Mouse (Mus musculus): ENCODE results near the gene Dnah12.
"Not testable (repeated sequence)": the region's sequence is repeated elsewhere in the genome, so short reads cannot be mapped to it uniquely, and the experiment has no call there.

The Dnah12 gene

DNA sequence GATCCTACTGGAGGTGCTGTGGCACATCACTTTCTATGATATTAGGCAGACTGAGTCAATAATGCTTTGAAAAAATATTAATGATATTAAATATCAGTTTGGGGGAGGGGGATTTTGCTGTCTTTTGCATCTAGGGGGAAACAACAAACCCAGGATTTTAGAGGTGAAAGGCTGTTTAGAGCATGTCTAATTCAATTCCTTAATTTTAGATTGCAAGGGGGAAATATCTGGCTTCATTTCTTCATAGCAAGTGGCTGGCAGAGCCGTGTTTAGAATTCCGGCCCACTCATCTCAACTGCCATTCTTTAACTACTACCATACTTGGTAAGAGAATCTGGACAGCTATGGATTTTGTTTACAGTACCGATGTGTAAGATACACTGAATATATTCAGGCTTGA is at the start of gene Dnah12:
Gene Dnah12 (plus strand): TSS at position 301 of the 400 bp plus-strand sequence.
- no peak for DNase-seq

GRCm38 (mm10) chr14:26645989-26646650 is 47.0 kb upstream of the Dnah12 start:
- no peak for DNase-seq

GRCm38 (mm10) chr14:26647811-26648210 is 45.3 kb upstream of the Dnah12 start:
- DNase-seq = no peak

DNA sequence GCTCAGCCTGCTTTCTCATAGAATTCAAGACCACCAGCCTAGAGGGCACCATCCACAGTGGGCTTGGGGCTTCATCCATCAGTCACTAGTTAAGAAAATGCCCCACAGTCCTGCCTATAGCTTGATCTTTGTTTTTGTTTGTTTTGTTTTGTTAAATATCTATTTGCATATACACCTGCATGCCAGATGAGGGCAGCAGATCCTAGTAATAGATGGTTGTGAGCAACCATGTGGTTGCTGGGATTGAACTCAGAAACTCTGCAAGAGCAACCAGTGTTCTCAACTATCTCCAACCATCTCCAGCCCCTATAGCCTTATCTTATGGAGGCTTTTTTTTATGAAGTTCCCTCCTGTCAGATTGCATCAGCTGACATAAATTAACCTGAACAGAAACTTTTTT is 41.2 kb upstream of the Dnah12 start:
- DNase-seq = no peak

- DNase-seq = no peak
Measured at GRCm38 (mm10) chr14:26658178-26658577, 34.9 kb upstream of the Dnah12 start.

DNA sequence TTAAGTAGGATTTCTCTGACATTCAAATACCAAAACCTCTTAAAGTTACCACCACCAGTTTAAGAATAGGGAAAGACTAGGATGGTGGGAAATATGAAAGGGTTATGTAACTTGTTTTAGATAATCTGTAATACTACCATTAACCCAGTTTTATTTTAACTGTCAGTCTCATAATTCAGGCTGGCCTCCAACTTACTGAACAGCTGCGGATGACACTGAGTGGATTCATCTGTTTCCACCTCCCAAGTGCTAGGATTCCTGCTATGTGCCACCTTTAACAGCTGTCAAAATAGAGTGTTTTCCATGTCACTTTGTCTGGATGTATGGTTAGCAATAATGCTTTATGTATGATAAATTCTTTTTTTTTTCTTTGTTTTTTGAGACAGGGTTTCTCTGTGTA is 32.8 kb upstream of the Dnah12 start:
- no peak for DNase-seq

DNA sequence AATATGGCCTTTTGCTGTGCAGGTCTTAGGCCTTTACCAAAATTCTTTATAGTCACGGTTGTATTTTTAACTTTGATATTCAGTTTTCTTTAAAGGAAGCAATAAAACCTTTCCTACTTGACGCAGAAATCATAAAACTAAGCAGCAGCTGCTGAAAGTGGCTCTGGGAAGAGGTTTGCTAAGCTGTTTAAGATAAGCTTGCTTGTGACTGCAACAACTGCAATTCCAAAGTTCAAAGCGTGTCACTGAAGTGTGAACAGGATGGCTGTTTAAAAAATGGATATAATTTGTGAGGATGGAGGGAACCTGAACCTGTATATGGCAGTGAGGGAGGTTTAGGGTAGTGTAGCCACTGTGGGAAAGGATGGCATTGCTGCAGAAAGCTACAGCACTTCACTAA is 31.1 kb upstream of the Dnah12 start:
- no peak for DNase-seq

DNA sequence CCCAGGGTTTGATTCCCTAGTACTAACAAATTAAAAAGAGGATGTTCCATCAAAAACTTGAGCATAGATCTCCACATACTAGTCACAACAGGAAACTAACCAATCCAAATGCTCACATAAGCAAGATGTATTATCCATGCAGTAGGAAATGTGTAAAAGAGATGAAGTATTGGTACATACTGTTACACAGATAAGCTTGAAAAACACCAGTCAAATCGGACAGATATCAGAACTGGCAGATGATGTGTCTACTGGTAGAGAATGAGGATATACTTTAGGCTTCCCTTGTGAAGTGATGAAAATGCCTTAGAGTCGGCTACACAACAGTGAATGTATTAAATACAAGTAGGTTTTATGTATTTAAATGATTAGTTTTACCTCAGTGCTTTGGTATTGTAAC is 30.6 kb upstream of the Dnah12 start:
- no peak for DNase-seq

DNA sequence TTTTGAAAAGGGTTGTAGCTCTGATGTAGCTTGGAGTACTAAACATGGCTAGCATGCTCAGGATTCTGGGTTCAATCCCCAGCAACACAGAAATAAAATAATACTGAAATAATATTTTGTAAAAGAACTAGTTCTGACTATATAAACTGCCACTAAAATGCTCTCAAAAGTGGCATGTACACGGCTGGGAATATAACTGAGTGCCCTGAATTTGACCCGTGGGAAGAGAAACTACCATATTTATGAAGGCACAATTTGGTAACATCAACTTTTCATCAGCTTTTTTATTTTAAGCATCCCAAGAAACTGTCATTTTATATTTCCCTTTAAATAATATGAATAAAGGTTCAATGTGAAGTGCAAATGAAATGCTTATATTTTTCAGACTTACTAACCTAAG is 29.2 kb upstream of the Dnah12 start:
- DNase-seq = no peak

DNA sequence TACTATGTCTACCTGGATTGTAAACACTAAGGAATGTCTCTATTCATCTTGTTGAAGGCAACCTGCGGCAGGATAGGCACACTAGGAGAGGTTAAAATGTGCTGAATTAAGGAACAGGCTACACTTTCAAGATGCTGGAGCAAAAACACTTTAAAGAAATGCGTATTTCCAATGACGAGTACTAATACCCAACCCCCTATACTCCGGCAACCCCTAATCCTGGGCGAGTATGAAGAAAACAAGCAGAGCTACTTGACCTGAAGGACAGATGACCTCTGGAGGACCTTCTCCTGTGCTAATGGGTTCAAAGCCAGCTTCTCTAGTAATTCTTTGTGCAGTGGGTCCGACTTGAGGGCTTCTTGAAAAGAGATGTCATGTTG is 25.1 kb upstream of the Dnah12 start:
- no peak for DNase-seq

DNA sequence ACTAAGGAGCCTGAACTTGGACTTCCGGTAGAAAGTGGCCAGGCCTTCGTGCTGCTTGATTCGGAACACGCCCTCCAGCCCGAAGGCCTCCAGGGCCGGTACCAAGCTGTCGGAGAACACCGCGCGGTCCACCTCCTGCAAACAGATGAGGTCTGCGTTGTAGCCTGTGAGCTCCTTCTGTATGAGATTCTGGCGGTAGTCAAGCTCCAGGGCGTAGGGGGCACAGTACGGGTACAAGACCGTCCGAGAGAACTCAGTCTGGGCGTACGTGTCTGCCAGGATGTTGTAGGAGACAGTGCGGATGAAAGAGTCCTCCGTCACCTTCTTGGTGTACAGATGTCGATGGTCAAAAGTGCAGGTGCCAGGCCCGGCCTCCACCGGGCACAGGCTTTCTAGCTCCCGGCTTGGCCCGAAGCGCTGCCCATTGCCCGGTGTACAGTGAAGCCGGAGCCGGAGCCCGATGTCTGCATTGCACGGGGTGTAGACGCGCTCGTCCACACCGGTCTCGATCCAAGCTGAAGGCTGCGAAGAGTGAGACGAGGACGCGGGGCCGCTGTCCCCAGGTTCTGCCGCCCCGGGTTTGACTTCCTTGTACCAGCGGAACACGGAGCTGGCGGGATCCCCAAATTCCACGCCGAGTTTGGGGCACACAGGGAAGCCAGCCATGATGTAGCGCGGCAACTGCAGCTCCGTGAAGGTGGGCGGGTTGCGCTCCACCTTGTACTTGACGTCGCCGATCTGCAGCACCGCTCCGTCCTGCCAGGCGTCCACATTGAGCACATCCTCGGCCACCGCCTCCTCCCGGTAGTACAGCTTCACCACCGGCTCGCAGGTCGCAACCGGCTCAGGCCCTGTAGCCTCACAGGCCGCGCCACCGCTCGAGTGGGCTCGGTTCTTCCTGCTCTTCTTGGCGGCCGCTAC is 24.4 kb upstream of the Dnah12 start:
- peak; percentile 29 for DNase-seq

DNA sequence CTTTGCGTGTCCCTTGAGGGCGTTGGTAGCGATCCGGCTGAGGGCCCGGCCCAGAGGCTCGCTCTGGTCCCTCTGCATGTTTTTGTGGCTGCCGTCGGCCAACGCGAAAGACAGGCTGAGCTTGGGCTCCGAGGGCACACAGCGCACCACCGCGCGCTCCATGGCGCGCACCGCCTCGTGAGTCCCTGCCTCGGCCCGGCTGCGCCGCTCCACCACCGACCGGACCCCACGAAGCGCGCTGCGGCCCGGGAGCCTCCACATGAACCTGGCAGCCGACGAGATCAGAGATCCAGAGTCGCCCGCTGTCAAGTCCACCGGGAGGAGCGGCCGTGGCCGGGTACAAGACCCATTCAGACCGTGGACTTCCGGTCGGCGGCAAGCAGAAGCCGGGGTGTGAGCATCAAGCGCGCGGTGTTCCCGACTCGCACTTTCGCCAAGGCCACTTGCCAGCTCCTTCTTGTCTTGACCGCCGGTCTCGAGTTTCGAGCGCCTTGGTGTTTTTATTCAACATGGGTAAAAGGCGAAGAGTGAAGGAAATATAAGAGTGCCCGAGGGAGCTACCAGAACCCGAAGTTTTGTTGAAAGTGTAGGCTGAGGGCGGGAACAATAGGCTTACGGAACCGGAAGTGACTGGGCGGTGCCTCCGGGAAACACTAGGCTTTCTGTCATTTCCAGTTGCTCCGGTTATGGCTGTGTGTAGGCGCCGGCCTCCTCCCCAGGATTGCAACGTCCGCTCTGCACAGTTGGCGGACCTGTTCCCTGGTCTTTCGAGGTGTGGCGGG is 23.6 kb upstream of the Dnah12 start, which contains the start of gene Pde12:
Gene Pde12 (minus strand): TSS at position 592 of the 782 bp plus-strand sequence.
- DNase-seq = peak; percentile 95

GRCm38 (mm10) chr14:26670964-26671363 is 22.1 kb upstream of the Dnah12 start:
- no peak for DNase-seq

DNA sequence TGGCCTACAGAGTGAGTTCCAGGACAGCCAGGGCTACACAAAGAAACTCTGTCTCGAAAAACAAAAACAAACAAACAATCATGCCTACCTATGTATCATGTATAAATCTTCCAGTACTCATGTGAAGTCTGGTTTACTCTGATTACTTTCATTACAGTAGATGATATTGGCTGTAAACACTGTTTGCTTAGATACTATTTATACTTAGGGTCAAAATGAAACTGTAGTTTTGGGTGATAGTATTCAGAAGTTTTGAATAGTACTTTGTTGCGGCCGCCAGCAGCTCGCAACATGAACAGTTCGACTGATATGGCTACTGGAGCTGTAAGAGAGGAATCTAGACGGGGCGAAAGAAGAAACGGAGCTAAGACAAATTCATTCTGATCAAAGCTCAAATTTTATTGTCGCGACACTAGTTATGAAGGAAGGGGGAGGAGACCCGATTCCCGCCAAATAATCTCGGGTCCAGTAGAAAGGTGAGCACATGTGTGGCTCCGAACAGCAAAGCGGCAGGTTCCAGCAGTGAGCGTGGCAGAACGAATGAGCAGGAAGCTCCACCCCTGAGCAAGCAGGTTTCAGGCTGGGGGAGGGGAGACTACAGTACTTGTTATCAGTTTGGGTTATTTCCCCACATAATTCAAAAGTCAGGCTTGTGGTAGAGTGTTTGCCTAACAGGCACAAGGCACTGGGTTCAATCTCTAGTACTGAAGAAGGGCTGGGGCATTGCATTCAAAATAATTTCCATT is 21.0 kb upstream of the Dnah12 start:
- not testable (repeated sequence) for DNase-seq

DNA sequence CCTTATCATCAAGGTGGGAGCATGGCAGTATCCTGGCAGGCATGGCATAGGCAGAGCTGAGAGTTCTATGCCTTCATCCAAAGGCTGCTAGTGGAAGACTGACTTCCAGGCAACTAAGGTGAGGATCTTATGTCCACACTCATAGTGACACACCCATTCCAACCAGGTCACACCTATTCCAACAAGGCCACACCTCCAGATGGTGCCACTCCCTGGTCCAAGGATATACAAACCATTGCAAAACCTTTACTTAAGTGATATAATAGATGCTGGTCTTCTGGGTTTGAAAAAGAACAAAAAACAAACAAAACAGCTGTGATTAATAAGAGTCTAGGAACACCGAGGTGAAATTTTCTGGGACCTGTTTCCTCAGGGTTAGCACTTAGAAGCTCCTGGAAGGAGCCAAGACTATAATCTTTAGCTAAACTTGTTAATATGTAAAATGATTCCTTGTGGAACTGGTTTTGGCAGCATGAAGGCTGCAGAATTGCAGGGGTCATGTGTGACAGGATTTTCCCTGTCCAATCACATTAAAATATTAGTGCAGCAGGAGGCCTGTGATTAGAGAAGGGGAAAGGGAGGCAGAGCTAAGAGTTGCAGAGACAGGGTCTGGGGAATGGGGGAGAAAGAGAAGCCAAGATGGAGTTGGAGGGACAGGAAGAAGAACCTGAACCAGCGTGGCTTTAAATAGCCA is 18.5 kb upstream of the Dnah12 start:
- DNase-seq = not testable (repeated sequence)

GRCm38 (mm10) chr14:26675371-26675770 is 17.7 kb upstream of the Dnah12 start:
- peak; percentile 56 for DNase-seq

DNA sequence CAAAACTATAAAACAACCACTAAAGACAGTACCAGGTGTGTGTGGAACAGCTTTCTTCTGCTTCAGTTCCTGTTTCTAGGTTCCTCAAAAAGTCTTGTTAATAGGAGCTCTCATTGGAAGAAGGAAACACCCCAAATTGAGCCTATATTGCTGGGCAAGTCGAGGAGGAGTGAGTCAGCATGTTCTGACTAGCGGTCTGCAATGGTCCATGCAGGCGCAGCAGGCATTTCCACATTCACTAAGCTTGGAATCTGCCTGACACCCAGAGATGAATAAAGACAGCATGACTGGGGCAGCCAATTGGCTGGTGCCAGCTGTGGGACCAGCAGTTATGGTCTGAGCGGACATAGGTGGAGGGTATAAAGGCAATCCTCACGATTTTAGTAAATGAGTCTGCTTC is 17.3 kb upstream of the Dnah12 start:
- DNase-seq = no peak

GRCm38 (mm10) chr14:26690727-26691126 is 2.3 kb upstream of the Dnah12 start:
- no peak for DNase-seq

DNA sequence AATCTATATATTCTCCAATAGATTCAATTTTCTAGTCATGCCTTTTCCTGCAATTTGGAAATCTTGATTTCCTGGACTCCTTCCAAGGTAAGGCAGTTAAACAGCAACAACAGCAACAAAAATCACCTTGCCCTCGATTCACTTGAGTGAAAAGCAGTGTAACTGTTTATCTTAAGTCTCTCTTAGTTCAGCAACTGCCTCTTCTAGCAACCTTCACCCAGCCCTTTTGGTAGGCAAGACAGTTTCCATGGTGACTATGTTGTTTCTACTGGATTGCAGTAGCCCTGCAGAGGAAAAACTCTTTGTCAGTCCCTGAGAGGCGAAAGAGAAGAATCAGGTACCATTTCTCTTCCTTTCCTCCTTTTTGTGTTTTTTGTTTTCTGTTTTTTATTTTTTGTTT is 1.7 kb upstream of the Dnah12 start:
- DNase-seq = no peak

- no peak for DNase-seq
Measured at GRCm38 (mm10) chr14:26697912-26698311, 4.8 kb downstream of the Dnah12 start.

DNA sequence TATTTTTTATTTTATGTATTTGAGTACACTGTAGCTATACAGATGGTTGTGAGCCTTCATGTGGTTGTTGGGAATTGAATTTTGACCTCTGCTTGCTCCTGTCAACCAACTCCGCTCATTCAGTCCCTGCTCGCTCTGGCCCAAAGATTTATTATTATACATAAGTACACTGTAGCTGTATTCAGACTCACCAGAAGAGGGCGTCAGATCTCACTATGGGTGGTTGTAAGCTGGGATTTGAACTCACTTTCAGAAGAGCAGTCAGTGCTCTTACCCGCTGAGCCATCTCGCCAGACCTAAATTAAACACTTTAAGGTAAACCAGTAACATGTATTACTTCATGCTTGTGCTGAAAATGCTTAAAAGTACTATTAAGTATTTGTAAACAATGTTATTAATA is 12.2 kb downstream of the Dnah12 start:
- not testable (repeated sequence) for DNase-seq

GRCm38 (mm10) chr14:26719696-26720095 is 26.6 kb downstream of the Dnah12 start:
- DNase-seq = not testable (repeated sequence)
